Mouse (Mus musculus) left cerebral cortex, postnatal 14 days (tissue): ENCODE data around the gene Adprhl2. TPM values are rescaled to one million over a fixed set of nuclear protein-coding genes. Genes with fewer than 3 reads are reported as not detected.
A peak's percentile ranks its signal among the peaks of the same experiment; 100 is the strongest.

Experiments
- DNase-seq, 2 experiments: peaks; one replicate each; pipeline ENCODE4 v3.0.0; 2021 to 2022; ENCODE audit warnings: low spot score in 2 of 2, mixed read lengths in 1 of 2
- intact Hi-C: fragments of 180-260 bp; cut with DNase I; formaldehyde crosslinking; loops from one replicate; pipeline ENCODE4 v1.15.1; 2025
- long read RNA-seq, 2 experiments: library from polyadenylated mRNA; stranded (forward); transcript quantifications; one replicate each; pipeline ENCODE4 v2.0.0; 2021
- total RNA-seq, 2 experiments: library from RNA; stranded (reverse); gene quantifications; 2 replicates each; pipeline ENCODE4 v1.2.3; 2021

Gene Adprhl2
- total RNA-seq: 10 to 100 TPM; 25.3 to 26.8 TPM
- long read RNA-seq, experiment 1, transcript Adprhl2-201 (6 exons, 1,672 nt): major isoform, 29 of 39 reads
- long read RNA-seq, experiment 1, partial matches to known transcripts: 3 of 39 reads
- long read RNA-seq, experiment 1, other reads (novel, unspliced or antisense): 6 of 39 reads
- long read RNA-seq, experiment 2, transcript Adprhl2-201 (6 exons, 1,672 nt): major isoform, 36 of 45 reads
- long read RNA-seq, experiment 2, partial matches to known transcripts: 3 of 45 reads
- long read RNA-seq, experiment 2, other reads (novel, unspliced or antisense): 6 of 45 reads

- intact Hi-C loops: no loop called here
- peak; percentile 97 to 99 for DNase-seq
These were observed at the start of gene Adprhl2 for GRCm38 (mm10) chr4:126321111-126321853. Gene Adprhl2, minus strand, starts transcription at chr4:126321703.

- intact Hi-C loops: no loop called here
- DNase-seq: no peak
These were observed 38.6 kb upstream of the Adprhl2 start for GRCm38 (mm10) chr4:126360069-126360468.

- intact Hi-C loops: no loop called here
- DNase-seq: no peak
These were observed 21.9 kb upstream of the Adprhl2 start for GRCm38 (mm10) chr4:126343451-126343850.

GRCm38 (mm10) chr4:126339461-126339860 lies 18.0 kb upstream of the Adprhl2 start:
- intact Hi-C loops: no loop called here
- no peak for DNase-seq

- DNase-seq: no peak
- intact Hi-C loops: no loop called here
These were observed 10.9 kb upstream of the Adprhl2 start for GRCm38 (mm10) chr4:126332358-126332757.

GRCm38 (mm10) chr4:126331751-126332150 lies 10.2 kb upstream of the Adprhl2 start:
- no peak for DNase-seq
- intact Hi-C loops: no loop called here

- intact Hi-C loops: no loop called here
- DNase-seq: no peak
These were observed 8.8 kb upstream of the Adprhl2 start for GRCm38 (mm10) chr4:126330295-126330694.

- intact Hi-C loops: no loop called here
- no peak for DNase-seq
These were observed 4.5 kb upstream of the Adprhl2 start for GRCm38 (mm10) chr4:126326036-126326435.

GRCm38 (mm10) chr4:126325281-126325861 lies 3.9 kb upstream of the Adprhl2 start, which contains the start of gene Tekt2:
Gene Tekt2, minus strand, starts transcription at chr4:126325688.
- intact Hi-C loops: no loop called here
- no peak for DNase-seq

- no peak for DNase-seq
- intact Hi-C loops: no loop called here
These were observed 3.4 kb upstream of the Adprhl2 start for GRCm38 (mm10) chr4:126324861-126325260.

- intact Hi-C loops: no loop called here
These were observed 1.1 kb upstream of the Adprhl2 start for GRCm38 (mm10) chr4:126322646-126323045.

GRCm38 (mm10) chr4:126321854-126322511 lies 480 bp upstream of the Adprhl2 start:
- intact Hi-C loops: no loop called here
- no peak for DNase-seq

More at GRCm38 (mm10) chr4:126322646-126323045, 1.1 kb upstream of the Adprhl2 start:
- no peak for DNase-seq

- DNase-seq: no peak
- intact Hi-C loops: no loop called here
These were observed 1.7 kb downstream of the Adprhl2 start for GRCm38 (mm10) chr4:126319806-126320205.

- no peak for DNase-seq
- intact Hi-C loops: no loop called here
These were observed 5.0 kb downstream of the Adprhl2 start for GRCm38 (mm10) chr4:126316443-126317040.

- intact Hi-C loops: no loop called here
- peak in 1 of 2 experiments; percentile 47 for DNase-seq
These were observed 5.6 kb downstream of the Adprhl2 start for GRCm38 (mm10) chr4:126315931-126316330.

GRCm38 (mm10) chr4:126314393-126314792 lies 7.1 kb downstream of the Adprhl2 start:
- DNase-seq: no peak
- intact Hi-C loops: no loop called here

GRCm38 (mm10) chr4:126313202-126313601 lies 8.3 kb downstream of the Adprhl2 start:
- intact Hi-C loops: no loop called here
- DNase-seq: no peak

- no peak for DNase-seq
- intact Hi-C loops: loop anchor here (2.0 kb wide), 1 partner anchor 33 kb away; no protein-coding TSS in a partner anchor
These were observed 9.8 kb downstream of the Adprhl2 start for GRCm38 (mm10) chr4:126311566-126312200.

- intact Hi-C loops: loop anchor here (2.0 kb wide), 1 partner anchor 32 kb away; no protein-coding TSS in a partner anchor
- no peak for DNase-seq
These were observed 11.2 kb downstream of the Adprhl2 start for GRCm38 (mm10) chr4:126310344-126310743.
